In genomic region chr5:35861456-35861855, GRCm38 (mm10) we compare ENCODE assay signal across 19 mouse cellular contexts.
"Had no signal": no experiment of that assay in that cellular context is flagged by ENCODE, and none has a peak within 500 bp of the region (broad histone marks: within the 10 kb centered on the region; RNA-seq: fewer than 3 reads in every experiment).

No protein-coding gene starts in this region.

- H3K4me3 ChIP-seq: lung, embryonic 15.5 days; megakaryocyte, embryonic 14.5 days; midbrain, embryonic 13.5 days; midbrain, embryonic 15.5 days; neural tube, embryonic 12.5 days; stomach, embryonic 15.5 days had no signal

- H3K27ac ChIP-seq: lung, embryonic 15.5 days; macrophage; midbrain, embryonic 13.5 days; midbrain, embryonic 15.5 days; neural tube, embryonic 12.5 days; stomach, embryonic 15.5 days; stomach, postnatal 0 days had no signal

- DNase-seq: liver, postnatal 0 days; lung, adult 2 months; lung, postnatal 14 days; lung, postnatal 36 days; retina, postnatal 1 day; right cerebral cortex, adult 18-20 months; right cerebral cortex, postnatal 25 days; right cerebral cortex, postnatal 4 days; thymus, adult 2 months; thymus, postnatal 25 days; thymus, postnatal 4 days had no signal
